Mouse (Mus musculus) spleen, adult 2 months (tissue): ENCODE measurements around the gene Mras.

Experiments used
- CTCF ChIP-seq: fragments of 200-500 bp; IDR thresholded peaks from 2 replicates; pipeline ENCODE4 v1.5.1; 2011; ENCODE audit warnings: mild to moderate bottlenecking, inconsistent platforms; ENCODE audit not compliant: insufficient read depth, insufficient read length, insufficient replicate concordance; ENCODE audit errors: extremely low read depth
- POLR2A ChIP-seq: fragments of 200-500 bp; IDR thresholded peaks from 2 replicates; pipeline ENCODE4 v1.6.1; 2011; ENCODE audit warnings: low read depth, low read length, inconsistent platforms

- TF ChIP-seq POLR2A = no peak
- no peak for TF ChIP-seq CTCF
These were observed 1.5 kb downstream of the Mras start for GRCm38 (mm10) chr9:99435619-99436181.
